Mouse (Mus musculus): Measurements from ENCODE around the gene Tmem95. TPM values are rescaled to one million over a fixed set of nuclear protein-coding genes. Genes with fewer than 3 reads are reported as not detected.
"Not testable (repeated sequence)": the region's sequence is repeated elsewhere in the genome, so short reads cannot be mapped to it uniquely, and the experiment has no call there.

The Tmem95 gene
- polyA plus RNA-seq, 1 experiment from 2014 or later = not detected

GRCm38 (mm10) chr11:69871822-69872221 is 6.0 kb downstream of the Tmem95 start:
- 90% methylated on average over 7 of the region's 7 CpGs for WGBS
- no peaks in the 10 kb centered on the region for H3K4me1 ChIP-seq
- H3K27ac ChIP-seq = no peak overlapping the region
- no peak overlapping the region for H3K9ac ChIP-seq
- ATAC-seq (ENCODE audit: low FRiP score, low read depth) = no peak
- no peak overlapping the region for H3K4me2 ChIP-seq (replicated peaks)
- H3K4me3 ChIP-seq = no peak overlapping the region
- no peaks in the 10 kb centered on the region for H3K36me3 ChIP-seq
- no peaks in the 10 kb centered on the region for H3K27me3 ChIP-seq (replicated peaks)
- H3K9me3 ChIP-seq = no peaks in the 10 kb centered on the region

- Histone ChIP-seq H3K4me3 (no peak overlapping the region), H3K4me2 (replicated peaks) (no peak overlapping the region), H3K27me3 (replicated peaks) (no peaks in the 10 kb centered on the region), H3K27ac (no peak overlapping the region), H3K9ac (no peak overlapping the region), H3K4me1 (no peaks in the 10 kb centered on the region), H3K36me3 (no peaks in the 10 kb centered on the region), H3K9me3 (no peaks in the 10 kb centered on the region)
- WGBS = 94% methylated on average over 2 of the region's 2 CpGs
- no peak for ATAC-seq (ENCODE audit: low FRiP score, low read depth)
Measured at GRCm38 (mm10) chr11:69870289-69871069, 7.3 kb downstream of the Tmem95 start.

GRCm38 (mm10) chr11:69867335-69867734 is 10.5 kb downstream of the Tmem95 start:
- H3K4me1 ChIP-seq = no peaks in the 10 kb centered on the region
- no peak overlapping the region for H3K9ac ChIP-seq
- no peaks in the 10 kb centered on the region for H3K36me3 ChIP-seq
- WGBS = 68% methylated on average over 9 of the region's 9 CpGs
- no peak overlapping the region for H3K27ac ChIP-seq
- H3K27me3 ChIP-seq (replicated peaks) = no peaks in the 10 kb centered on the region
- H3K9me3 ChIP-seq = no peaks in the 10 kb centered on the region
- no peak overlapping the region for H3K4me2 ChIP-seq (replicated peaks)
- no peak for ATAC-seq (ENCODE audit: low FRiP score, low read depth)
- H3K4me3 ChIP-seq = no peak overlapping the region

GRCm38 (mm10) chr11:69865561-69865960 is 12.3 kb downstream of the Tmem95 start:
- H3K4me3 ChIP-seq = no peak overlapping the region
- WGBS = 82% methylated on average over 9 of the region's 9 CpGs
- H3K36me3 ChIP-seq = no peaks in the 10 kb centered on the region
- H3K27ac ChIP-seq = no peak overlapping the region
- no peak for ATAC-seq (ENCODE audit: low FRiP score, low read depth)
- no peak overlapping the region for H3K9ac ChIP-seq
- no peaks in the 10 kb centered on the region for H3K9me3 ChIP-seq
- no peak overlapping the region for H3K4me2 ChIP-seq (replicated peaks)
- no peaks in the 10 kb centered on the region for H3K4me1 ChIP-seq
- no peaks in the 10 kb centered on the region for H3K27me3 ChIP-seq (replicated peaks)

- ATAC-seq (ENCODE audit: low FRiP score, low read depth) = no peak
- H3K4me3 ChIP-seq = no peak overlapping the region
- no peaks in the 10 kb centered on the region for H3K9me3 ChIP-seq
- WGBS = 54% methylated on average over 8 of the region's 8 CpGs
- no peaks in the 10 kb centered on the region for H3K4me1 ChIP-seq
- H3K27ac ChIP-seq = no peak overlapping the region
- no peak overlapping the region for H3K4me2 ChIP-seq (replicated peaks)
- H3K36me3 ChIP-seq = no peaks in the 10 kb centered on the region
- peaks cover 6% of the 10 kb centered on the region; the same call in 1 of the 2 replicates for H3K27me3 ChIP-seq (replicated peaks)
- H3K9ac ChIP-seq = no peak overlapping the region
Measured at GRCm38 (mm10) chr11:69864138-69864860, 13.5 kb downstream of the Tmem95 start.

- not testable (repeated sequence) for H3K9me3 ChIP-seq; H3K4me3 ChIP-seq; H3K36me3 ChIP-seq; H3K27ac ChIP-seq; ATAC-seq (ENCODE audit: low FRiP score, low read depth); H3K4me1 ChIP-seq; H3K9ac ChIP-seq; H3K4me2 ChIP-seq (replicated peaks)
- H3K27me3 ChIP-seq (replicated peaks) = peaks cover 12% of the 10 kb centered on the region
- WGBS = 81% methylated on average over 3 of the region's 3 CpGs
Measured at GRCm38 (mm10) chr11:69863729-69864128, 14.1 kb downstream of the Tmem95 start.

GRCm38 (mm10) chr11:69858113-69858998 is 19.5 kb downstream of the Tmem95 start, which contains the start of gene Tnk1:
Gene Tnk1, minus strand, starts transcription at chr11:69858730.
- Histone ChIP-seq H3K4me2 (replicated peaks) (no peak within 1 kb of the TSS), H3K4me3 (no peak within 1 kb of the TSS), H3K9me3 (no peaks in the 10 kb centered on the region), H3K9ac (no peak within 1 kb of the TSS), H3K27me3 (replicated peaks) (peaks cover 24% of the 10 kb centered on the region), H3K27ac (no peak within 1 kb of the TSS), H3K4me1 (peaks cover 2% of the 10 kb centered on the region), H3K36me3 (no peaks in the 10 kb centered on the region)
- no peak for ATAC-seq (ENCODE audit: low FRiP score, low read depth)
- WGBS = 19% methylated on average over 30 of the region's 30 CpGs

- no peak; the same call in 1 of the 2 replicates for ATAC-seq (ENCODE audit: low FRiP score, low read depth)
- H3K4me1 ChIP-seq = peaks cover 8% of the 10 kb centered on the region
- H3K27me3 ChIP-seq (replicated peaks) = peaks cover 24% of the 10 kb centered on the region
- H3K9me3 ChIP-seq = no peaks in the 10 kb centered on the region
- H3K27ac ChIP-seq = no peak overlapping the region
- H3K4me3 ChIP-seq = no peak overlapping the region
- 25% methylated on average over 16 of the region's 16 CpGs for WGBS
- peaks cover 20% of the 10 kb centered on the region for H3K36me3 ChIP-seq
- H3K4me2 ChIP-seq (replicated peaks) = 0 out of 2 replicates have a peak overlapping the region, but pooled peaks have one; percentile 16
- no peak overlapping the region for H3K9ac ChIP-seq
Measured at GRCm38 (mm10) chr11:69855347-69855746, 22.5 kb downstream of the Tmem95 start.

- Histone ChIP-seq H3K9ac (no peak overlapping the region), H3K36me3 (peaks cover 27% of the 10 kb centered on the region), H3K4me1 (peaks cover 8% of the 10 kb centered on the region), H3K4me2 (replicated peaks) (no peak overlapping the region), H3K27me3 (replicated peaks) (peaks cover 21% of the 10 kb centered on the region), H3K4me3 (no peak overlapping the region), H3K27ac (no peak overlapping the region), H3K9me3 (no peaks in the 10 kb centered on the region)
- 86% methylated on average over 10 of the region's 10 CpGs for WGBS
- no peak for ATAC-seq (ENCODE audit: low FRiP score, low read depth)
Measured at GRCm38 (mm10) chr11:69854680-69855079, 23.1 kb downstream of the Tmem95 start.

- H3K9ac ChIP-seq = no peak overlapping the region
Measured at GRCm38 (mm10) chr11:69853994-69854393, 23.8 kb downstream of the Tmem95 start.

GRCm38 (mm10) chr11:69850754-69851153 is 27.1 kb downstream of the Tmem95 start:
- Histone ChIP-seq H3K36me3 (peaks cover 38% of the 10 kb centered on the region), H3K27me3 (replicated peaks) (no peaks in the 10 kb centered on the region), H3K9ac (no peak overlapping the region), H3K4me3 (no peak overlapping the region), H3K27ac (no peak overlapping the region), H3K4me2 (replicated peaks) (no peak overlapping the region), H3K9me3 (no peaks in the 10 kb centered on the region), H3K4me1 (peaks cover 24% of the 10 kb centered on the region)
- no peak for ATAC-seq (ENCODE audit: low FRiP score, low read depth)
- 81% methylated on average over 8 of the region's 8 CpGs for WGBS

More at GRCm38 (mm10) chr11:69853994-69854393, 23.8 kb downstream of the Tmem95 start:
- Histone ChIP-seq H3K4me1 (peaks cover 8% of the 10 kb centered on the region), H3K4me3 (no peak overlapping the region), H3K27ac (no peak overlapping the region), H3K36me3 (peaks cover 33% of the 10 kb centered on the region), H3K4me2 (replicated peaks) (no peak overlapping the region), H3K27me3 (replicated peaks) (peaks cover 15% of the 10 kb centered on the region), H3K9me3 (no peaks in the 10 kb centered on the region)
- WGBS = 68% methylated on average over 7 of the region's 7 CpGs
- no peak for ATAC-seq (ENCODE audit: low FRiP score, low read depth)

- no peak for ATAC-seq (ENCODE audit: low FRiP score, low read depth)
- Histone ChIP-seq H3K9me3 (no peaks in the 10 kb centered on the region), H3K36me3 (peaks cover 38% of the 10 kb centered on the region), H3K27ac (no peak overlapping the region), H3K27me3 (replicated peaks) (no peaks in the 10 kb centered on the region), H3K4me1 (peaks cover 31% of the 10 kb centered on the region), H3K4me2 (replicated peaks) (no peak overlapping the region), H3K4me3 (no peak overlapping the region), H3K9ac (no peak overlapping the region)
- 95% methylated on average over 15 of the region's 15 CpGs for WGBS
Measured at GRCm38 (mm10) chr11:69849884-69850283, 27.9 kb downstream of the Tmem95 start.
